Mouse (Mus musculus): ENCODE results near the gene Hnrnpu.
"Not testable (repeated sequence)": the region's sequence is repeated elsewhere in the genome, so short reads cannot be mapped to it uniquely, and the experiment has no call there.

DNA sequence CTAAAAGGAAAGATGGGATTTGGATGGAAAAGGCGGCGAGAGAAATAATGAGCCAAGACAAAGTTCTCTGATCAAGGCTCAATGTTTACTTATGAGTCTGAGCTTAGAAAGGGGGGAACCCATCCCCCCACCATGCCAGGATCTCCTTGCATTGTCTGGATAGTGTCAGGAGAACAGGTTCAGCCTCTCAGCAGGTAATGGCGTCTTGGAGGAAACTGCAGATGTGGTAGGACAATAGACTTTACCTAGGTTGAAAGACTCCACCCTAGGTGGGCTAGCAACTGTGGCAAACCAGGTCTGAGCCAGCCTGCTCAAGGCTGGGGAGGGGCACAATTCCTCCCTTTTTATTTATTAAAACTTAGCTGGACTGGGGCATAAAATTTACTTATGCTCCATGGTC, 54.3 kb downstream of the Hnrnpu start:
- TF ChIP-seq CTCF (conservative IDR thresholded peaks at IDR 0.05; ENCODE audit: insufficient read depth, insufficient read length, low read depth, low read length); POLR2A (IDR thresholded peaks at IDR 0.05; ENCODE audit: low read depth, low read length): not testable (repeated sequence)
